Mouse (Mus musculus): ENCODE data around the gene Dnajc3.
"Not testable (repeated sequence)": the region's sequence is repeated elsewhere in the genome, so short reads cannot be mapped to it uniquely, and the experiment has no call there.

DNA sequence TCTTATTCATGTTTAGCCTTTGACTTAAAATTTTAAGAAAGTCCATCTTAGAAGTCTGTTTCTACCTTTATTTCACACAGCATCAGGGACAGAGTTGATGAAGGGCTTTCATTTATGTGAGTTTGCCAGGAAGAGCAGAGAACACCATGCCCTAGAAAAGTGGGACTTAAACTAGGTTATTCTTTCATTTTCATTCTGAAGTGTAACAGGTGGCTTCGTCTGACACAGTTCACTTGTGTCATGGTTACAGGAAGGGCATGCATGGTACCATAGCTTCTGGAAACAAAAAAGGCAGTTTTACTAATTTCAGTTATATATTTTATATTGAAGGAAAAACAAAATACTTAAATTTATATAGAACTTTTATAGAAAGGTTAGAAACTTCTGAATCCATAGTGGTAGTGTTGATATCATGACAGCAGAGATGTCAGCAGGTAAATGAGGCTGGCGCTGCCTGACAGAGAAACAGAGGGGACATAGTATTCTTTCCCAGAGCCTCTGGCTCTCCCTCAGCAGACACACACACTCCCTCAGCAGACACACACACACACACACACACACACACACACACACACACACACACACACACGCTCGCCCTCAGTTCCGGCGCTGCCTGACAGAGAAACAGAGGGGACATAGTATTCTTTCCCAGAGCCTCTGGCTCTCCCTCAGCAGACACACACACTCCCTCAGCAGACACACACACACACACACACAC is 44.1 kb downstream of the Dnajc3 start:
- not testable (repeated sequence) for TF ChIP-seq CTCF (IDR thresholded peaks at IDR 0.05; ENCODE audit: insufficient read depth, low read length); POLR2A (IDR thresholded peaks at IDR 0.05; ENCODE audit: borderline replicate concordance, extremely low read depth, low read depth, low read length)
